Mouse (Mus musculus): ENCODE data around the gene Alyref. TPM values are rescaled to one million over a fixed set of nuclear protein-coding genes. Genes with fewer than 3 reads are reported as not detected.
A peak's percentile ranks its signal among the peaks of the same experiment; 100 is the strongest.

Alyref gene
- polyA plus RNA-seq, 2 experiments: 143 to 478 TPM

DNA sequence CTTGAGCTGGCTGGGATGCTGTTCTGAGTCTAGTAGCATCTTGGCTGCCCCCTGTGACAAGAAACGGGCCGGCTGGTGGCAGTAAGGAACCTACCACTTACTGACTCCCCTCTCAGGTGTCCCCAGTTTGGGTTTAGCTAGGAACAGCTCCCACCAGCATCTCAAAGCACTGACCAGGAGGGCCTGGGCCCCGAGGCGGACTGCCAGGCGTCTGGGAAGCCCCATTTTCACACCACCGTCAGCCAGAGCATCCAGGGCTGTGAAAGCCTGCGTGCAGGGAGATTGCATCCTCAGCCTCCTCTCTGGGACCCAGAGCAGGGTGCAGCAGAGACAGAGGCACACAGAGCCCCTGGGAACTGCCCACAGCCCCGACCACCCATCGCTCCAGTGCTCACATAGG lies 43.1 kb upstream of the Alyref start:
- no peak overlapping the region for H3K4me3 ChIP-seq (replicated peaks; ENCODE audit: low read length)
- no peak overlapping the region for H3K9ac ChIP-seq (ENCODE audit: low read depth, low read length, severe bottlenecking)
- no peak for ATAC-seq (ENCODE audit: low FRiP score, low read depth)
- no peak overlapping the region for H3K4me2 ChIP-seq (replicated peaks; ENCODE audit: low read depth, low read length, severe bottlenecking)
- H3K27me3 ChIP-seq (ENCODE audit: control insufficient read depth, insufficient read depth, low read length): no peaks in the 10 kb centered on the region
- 52% methylated on average over 9 of the region's 9 CpGs for WGBS
- no peaks in the 10 kb centered on the region for H3K36me3 ChIP-seq (ENCODE audit: control insufficient read depth, insufficient read depth, low read length)
- peaks cover 14% of the 10 kb centered on the region for H3K4me1 ChIP-seq (ENCODE audit: control insufficient read depth, insufficient read depth, low read length)
- no peak for DNase-seq (ENCODE audit: low spot score)
- no peaks in the 10 kb centered on the region for H3K9me3 ChIP-seq (ENCODE audit: control insufficient read depth, low read length)
- no peak overlapping the region for H3K27ac ChIP-seq (replicated peaks; ENCODE audit: low read depth, low read length)
- no peak for TF ChIP-seq POLR2A (IDR thresholded peaks at IDR 0.05; ENCODE audit: borderline replicate concordance, extremely low read depth, insufficient read depth, insufficient read length)

DNA sequence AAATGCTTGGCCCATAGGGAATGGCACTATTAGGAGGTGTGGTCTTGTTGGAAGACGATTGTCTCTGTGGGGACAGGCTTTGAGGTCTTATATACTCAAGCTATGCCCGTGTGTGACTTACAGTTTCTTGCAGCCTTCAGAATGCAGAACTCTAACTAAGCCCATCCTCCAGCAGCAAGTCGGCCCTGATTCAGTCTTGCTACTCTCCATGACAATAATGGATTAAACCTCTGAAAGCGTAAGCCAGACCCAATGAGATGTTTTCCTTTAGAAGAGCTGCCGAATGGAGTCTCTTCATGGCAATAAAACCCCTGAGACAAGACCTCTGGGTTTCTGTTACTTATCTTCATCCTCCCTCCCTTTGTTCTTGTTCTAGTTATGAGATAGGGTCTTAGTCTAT lies 36.6 kb upstream of the Alyref start:
- peaks cover 15% of the 10 kb centered on the region for H3K4me1 ChIP-seq (ENCODE audit: control insufficient read depth, insufficient read depth, low read length)
- ATAC-seq (ENCODE audit: low FRiP score, low read depth): no peak
- WGBS: 87% methylated on average over 5 of the region's 5 CpGs

GRCm38 (mm10) chr11:120633520-120634343 lies 35.6 kb upstream of the Alyref start, which contains the start of gene Mafg:
Mafg (minus strand) TSS chr11:120633600.
- ATAC-seq (ENCODE audit: low FRiP score, low read depth) (peak; percentile 91), DNase-seq (ENCODE audit: low spot score) (peak; percentile 96)
- peak within 1 kb of the TSS; percentile 88 for H3K9ac ChIP-seq (ENCODE audit: low read depth, low read length, severe bottlenecking)
- 11% methylated on average over 55 of the region's 58 CpGs for WGBS
- no peak for TF ChIP-seq POLR2A (IDR thresholded peaks at IDR 0.05; ENCODE audit: borderline replicate concordance, extremely low read depth, insufficient read depth, insufficient read length)
- peak within 1 kb of the TSS; percentile 76 for H3K27ac ChIP-seq (replicated peaks; ENCODE audit: low read depth, low read length)
- peaks cover 8% of the 10 kb centered on the region for H3K36me3 ChIP-seq (ENCODE audit: control insufficient read depth, insufficient read depth, low read length)
- peaks cover 15% of the 10 kb centered on the region for H3K4me1 ChIP-seq (ENCODE audit: control insufficient read depth, insufficient read depth, low read length)
- peak within 1 kb of the TSS; percentile 96 for H3K4me3 ChIP-seq (replicated peaks; ENCODE audit: low read length)
- H3K9me3 ChIP-seq (ENCODE audit: control insufficient read depth, low read length): no peaks in the 10 kb centered on the region
- no peaks in the 10 kb centered on the region for H3K27me3 ChIP-seq (ENCODE audit: control insufficient read depth, insufficient read depth, low read length)
- H3K4me2 ChIP-seq (replicated peaks; ENCODE audit: low read depth, low read length, severe bottlenecking): peak within 1 kb of the TSS; percentile 70

More for the DNA sequence above, 36.6 kb upstream of the Alyref start:
- H3K4me3 ChIP-seq (replicated peaks; ENCODE audit: low read length): no peak overlapping the region
- no peak overlapping the region for H3K9ac ChIP-seq (ENCODE audit: low read depth, low read length, severe bottlenecking)
- no peak overlapping the region for H3K4me2 ChIP-seq (replicated peaks; ENCODE audit: low read depth, low read length, severe bottlenecking)
- H3K9me3 ChIP-seq (ENCODE audit: control insufficient read depth, low read length): no peaks in the 10 kb centered on the region
- no peaks in the 10 kb centered on the region for H3K36me3 ChIP-seq (ENCODE audit: control insufficient read depth, insufficient read depth, low read length)
- H3K27me3 ChIP-seq (ENCODE audit: control insufficient read depth, insufficient read depth, low read length): no peaks in the 10 kb centered on the region
- DNase-seq (ENCODE audit: low spot score): no peak
- no peak for TF ChIP-seq POLR2A (IDR thresholded peaks at IDR 0.05; ENCODE audit: borderline replicate concordance, extremely low read depth, insufficient read depth, insufficient read length)
- no peak overlapping the region for H3K27ac ChIP-seq (replicated peaks; ENCODE audit: low read depth, low read length)

GRCm38 (mm10) chr11:120632559-120633519 lies 34.7 kb upstream of the Alyref start:
- peaks cover 15% of the 10 kb centered on the region for H3K4me1 ChIP-seq (ENCODE audit: control insufficient read depth, insufficient read depth, low read length)
- DNase-seq (ENCODE audit: low spot score) (peak; percentile 58), ATAC-seq (ENCODE audit: low FRiP score, low read depth) (peak; percentile 83)
- no peaks in the 10 kb centered on the region for H3K9me3 ChIP-seq (ENCODE audit: control insufficient read depth, low read length)
- H3K27ac ChIP-seq (replicated peaks; ENCODE audit: low read depth, low read length): peak overlapping the region; percentile 76
- peaks cover 11% of the 10 kb centered on the region for H3K36me3 ChIP-seq (ENCODE audit: control insufficient read depth, insufficient read depth, low read length)
- no peak for TF ChIP-seq POLR2A (IDR thresholded peaks at IDR 0.05; ENCODE audit: borderline replicate concordance, extremely low read depth, insufficient read depth, insufficient read length)
- peak overlapping the region; percentile 70 for H3K4me2 ChIP-seq (replicated peaks; ENCODE audit: low read depth, low read length, severe bottlenecking)
- WGBS: under 1% methylated on average over 63 of the region's 116 CpGs
- H3K4me3 ChIP-seq (replicated peaks; ENCODE audit: low read length): peak overlapping the region; percentile 96
- H3K9ac ChIP-seq (ENCODE audit: low read depth, low read length, severe bottlenecking): peak overlapping the region; percentile 88
- no peaks in the 10 kb centered on the region for H3K27me3 ChIP-seq (ENCODE audit: control insufficient read depth, insufficient read depth, low read length)
